Mouse (Mus musculus): ENCODE data around the gene Fam189a2. TPM values are rescaled to one million over a fixed set of nuclear protein-coding genes. Genes with fewer than 3 reads are reported as not detected.

Fam189a2 gene
- polyA plus RNA-seq, 1 experiment from 2014 or later = 0.08 TPM

- H3K4me2 ChIP-seq (ENCODE audit: low read depth, low read length) = no peak overlapping the region
- ATAC-seq (ENCODE audit: low read depth) = no peak
- no peaks in the 10 kb centered on the region for H3K9me3 ChIP-seq (replicated peaks; ENCODE audit: control insufficient read depth, low read length)
- H3K4me1 ChIP-seq (ENCODE audit: control insufficient read depth, low read depth, low read length) = no peaks in the 10 kb centered on the region
- 73% methylated on average over 1 of the region's 1 CpGs for WGBS (ENCODE audit: insufficient replicate concordance)
- H3K4me3 ChIP-seq (ENCODE audit: low read depth, low read length) = no peak overlapping the region
- no peaks in the 10 kb centered on the region for H3K27me3 ChIP-seq (ENCODE audit: control insufficient read depth, insufficient read depth, low read depth, low read length)
- H3K9ac ChIP-seq (ENCODE audit: low read depth, low read length) = no peak overlapping the region
- H3K36me3 ChIP-seq (ENCODE audit: control insufficient read depth, insufficient read depth) = no peaks in the 10 kb centered on the region
- H3K27ac ChIP-seq (ENCODE audit: low read length) = no peak overlapping the region
Measured at GRCm38 (mm10) chr19:24056880-24057279, 26.1 kb upstream of the Fam189a2 start.

GRCm38 (mm10) chr19:24054904-24055303, 24.1 kb upstream of the Fam189a2 start:
- 49% methylated on average over 2 of the region's 2 CpGs for WGBS (ENCODE audit: insufficient replicate concordance)
- H3K4me3 ChIP-seq (ENCODE audit: low read depth, low read length) = no peak overlapping the region
- no peak overlapping the region for H3K4me2 ChIP-seq (ENCODE audit: low read depth, low read length)
- H3K9me3 ChIP-seq (replicated peaks; ENCODE audit: control insufficient read depth, low read length) = no peaks in the 10 kb centered on the region
- H3K4me1 ChIP-seq (ENCODE audit: control insufficient read depth, low read depth, low read length) = no peaks in the 10 kb centered on the region
- H3K27me3 ChIP-seq (ENCODE audit: control insufficient read depth, insufficient read depth, low read depth, low read length) = no peaks in the 10 kb centered on the region
- no peak overlapping the region for H3K27ac ChIP-seq (ENCODE audit: low read length)
- no peak for ATAC-seq (ENCODE audit: low read depth)
- H3K9ac ChIP-seq (ENCODE audit: low read depth, low read length) = no peak overlapping the region
- no peaks in the 10 kb centered on the region for H3K36me3 ChIP-seq (ENCODE audit: control insufficient read depth, insufficient read depth)

GRCm38 (mm10) chr19:24054265-24054664, 23.4 kb upstream of the Fam189a2 start:
- H3K4me2 ChIP-seq (ENCODE audit: low read depth, low read length) = no peak overlapping the region

GRCm38 (mm10) chr19:24050514-24050913, 19.7 kb upstream of the Fam189a2 start:
- WGBS (ENCODE audit: insufficient replicate concordance) = 41% methylated on average over 2 of the region's 2 CpGs
- Histone ChIP-seq H3K27me3 (ENCODE audit: control insufficient read depth, insufficient read depth, low read depth, low read length) (no peaks in the 10 kb centered on the region), H3K4me1 (ENCODE audit: control insufficient read depth, low read depth, low read length) (no peaks in the 10 kb centered on the region), H3K9ac (ENCODE audit: low read depth, low read length) (no peak overlapping the region), H3K4me2 (ENCODE audit: low read depth, low read length) (no peak overlapping the region), H3K27ac (ENCODE audit: low read length) (no peak overlapping the region), H3K4me3 (ENCODE audit: low read depth, low read length) (no peak overlapping the region), H3K36me3 (ENCODE audit: control insufficient read depth, insufficient read depth) (no peaks in the 10 kb centered on the region), H3K9me3 (replicated peaks; ENCODE audit: control insufficient read depth, low read length) (no peaks in the 10 kb centered on the region)
- no peak for ATAC-seq (ENCODE audit: low read depth)

More at GRCm38 (mm10) chr19:24054265-24054664, 23.4 kb upstream of the Fam189a2 start:
- Histone ChIP-seq H3K4me3 (ENCODE audit: low read depth, low read length) (no peak overlapping the region), H3K9ac (ENCODE audit: low read depth, low read length) (no peak overlapping the region), H3K27ac (ENCODE audit: low read length) (no peak overlapping the region), H3K4me1 (ENCODE audit: control insufficient read depth, low read depth, low read length) (no peaks in the 10 kb centered on the region), H3K27me3 (ENCODE audit: control insufficient read depth, insufficient read depth, low read depth, low read length) (no peaks in the 10 kb centered on the region), H3K36me3 (ENCODE audit: control insufficient read depth, insufficient read depth) (no peaks in the 10 kb centered on the region), H3K9me3 (replicated peaks; ENCODE audit: control insufficient read depth, low read length) (no peaks in the 10 kb centered on the region)
- WGBS (ENCODE audit: insufficient replicate concordance) = 54% methylated on average over 5 of the region's 5 CpGs
- ATAC-seq (ENCODE audit: low read depth) = no peak

GRCm38 (mm10) chr19:24049329-24049728, 18.5 kb upstream of the Fam189a2 start:
- Histone ChIP-seq H3K4me1 (ENCODE audit: control insufficient read depth, low read depth, low read length) (no peaks in the 10 kb centered on the region), H3K9me3 (replicated peaks; ENCODE audit: control insufficient read depth, low read length) (no peaks in the 10 kb centered on the region), H3K4me2 (ENCODE audit: low read depth, low read length) (no peak overlapping the region), H3K4me3 (ENCODE audit: low read depth, low read length) (no peak overlapping the region), H3K36me3 (ENCODE audit: control insufficient read depth, insufficient read depth) (no peaks in the 10 kb centered on the region), H3K27ac (ENCODE audit: low read length) (no peak overlapping the region), H3K27me3 (ENCODE audit: control insufficient read depth, insufficient read depth, low read depth, low read length) (no peaks in the 10 kb centered on the region), H3K9ac (ENCODE audit: low read depth, low read length) (no peak overlapping the region)
- WGBS (ENCODE audit: insufficient replicate concordance) = 54% methylated on average over 3 of the region's 3 CpGs
- no peak for ATAC-seq (ENCODE audit: low read depth)

- H3K9me3 ChIP-seq (replicated peaks; ENCODE audit: control insufficient read depth, low read length) = no peaks in the 10 kb centered on the region
- ATAC-seq (ENCODE audit: low read depth) = no peak
- no peaks in the 10 kb centered on the region for H3K36me3 ChIP-seq (ENCODE audit: control insufficient read depth, insufficient read depth)
- no peak overlapping the region for H3K27ac ChIP-seq (ENCODE audit: low read length)
- H3K4me1 ChIP-seq (ENCODE audit: control insufficient read depth, low read depth, low read length) = no peaks in the 10 kb centered on the region
- no peaks in the 10 kb centered on the region for H3K27me3 ChIP-seq (ENCODE audit: control insufficient read depth, insufficient read depth, low read depth, low read length)
- no peak overlapping the region for H3K9ac ChIP-seq (ENCODE audit: low read depth, low read length)
- no peak overlapping the region for H3K4me3 ChIP-seq (ENCODE audit: low read depth, low read length)
- no peak overlapping the region for H3K4me2 ChIP-seq (ENCODE audit: low read depth, low read length)
- WGBS (ENCODE audit: insufficient replicate concordance) = 73% methylated on average over 10 of the region's 10 CpGs
Measured at GRCm38 (mm10) chr19:24046395-24046993, 15.7 kb upstream of the Fam189a2 start.

- no peaks in the 10 kb centered on the region for H3K9me3 ChIP-seq (replicated peaks; ENCODE audit: control insufficient read depth, low read length)
- no peak overlapping the region for H3K27ac ChIP-seq (ENCODE audit: low read length)
- H3K36me3 ChIP-seq (ENCODE audit: control insufficient read depth, insufficient read depth) = no peaks in the 10 kb centered on the region
- no peak overlapping the region for H3K9ac ChIP-seq (ENCODE audit: low read depth, low read length)
- WGBS (ENCODE audit: insufficient replicate concordance) = 71% methylated on average over 2 of the region's 2 CpGs
- ATAC-seq (ENCODE audit: low read depth) = no peak
- no peaks in the 10 kb centered on the region for H3K4me1 ChIP-seq (ENCODE audit: control insufficient read depth, low read depth, low read length)
- no peaks in the 10 kb centered on the region for H3K27me3 ChIP-seq (ENCODE audit: control insufficient read depth, insufficient read depth, low read depth, low read length)
- H3K4me2 ChIP-seq (ENCODE audit: low read depth, low read length) = no peak overlapping the region
- no peak overlapping the region for H3K4me3 ChIP-seq (ENCODE audit: low read depth, low read length)
Measured at GRCm38 (mm10) chr19:24042387-24042786, 11.6 kb upstream of the Fam189a2 start.

- H3K36me3 ChIP-seq (ENCODE audit: control insufficient read depth, insufficient read depth) = no peaks in the 10 kb centered on the region
- ATAC-seq (ENCODE audit: low read depth) = no peak
- no peak overlapping the region for H3K9ac ChIP-seq (ENCODE audit: low read depth, low read length)
- no peak overlapping the region for H3K4me3 ChIP-seq (ENCODE audit: low read depth, low read length)
- H3K4me2 ChIP-seq (ENCODE audit: low read depth, low read length) = no peak overlapping the region
- no peaks in the 10 kb centered on the region for H3K27me3 ChIP-seq (ENCODE audit: control insufficient read depth, insufficient read depth, low read depth, low read length)
- H3K27ac ChIP-seq (ENCODE audit: low read length) = no peak overlapping the region
- H3K9me3 ChIP-seq (replicated peaks; ENCODE audit: control insufficient read depth, low read length) = no peaks in the 10 kb centered on the region
- WGBS (ENCODE audit: insufficient replicate concordance) = 67% methylated on average over 14 of the region's 14 CpGs
- no peaks in the 10 kb centered on the region for H3K4me1 ChIP-seq (ENCODE audit: control insufficient read depth, low read depth, low read length)
Measured at GRCm38 (mm10) chr19:24039061-24039853, 8.4 kb upstream of the Fam189a2 start.

GRCm38 (mm10) chr19:24034367-24034766, 3.5 kb upstream of the Fam189a2 start:
- Histone ChIP-seq H3K4me2 (ENCODE audit: low read depth, low read length) (no peak overlapping the region), H3K36me3 (ENCODE audit: control insufficient read depth, insufficient read depth) (no peaks in the 10 kb centered on the region), H3K27ac (ENCODE audit: low read length) (no peak overlapping the region), H3K9me3 (replicated peaks; ENCODE audit: control insufficient read depth, low read length) (no peaks in the 10 kb centered on the region), H3K9ac (ENCODE audit: low read depth, low read length) (no peak overlapping the region), H3K27me3 (ENCODE audit: control insufficient read depth, insufficient read depth, low read depth, low read length) (peaks cover 40% of the 10 kb centered on the region), H3K4me1 (ENCODE audit: control insufficient read depth, low read depth, low read length) (no peaks in the 10 kb centered on the region), H3K4me3 (ENCODE audit: low read depth, low read length) (no peak overlapping the region)
- no peak for ATAC-seq (ENCODE audit: low read depth)
- 58% methylated on average over 3 of the region's 3 CpGs for WGBS (ENCODE audit: insufficient replicate concordance)
